In genomic region chrX:145090964-145091363, GRCm38 (mm10) we compare ENCODE assay signal across 29 mouse cellular contexts.
"Had no signal": no experiment of that assay in that cellular context is flagged by ENCODE, and none has a peak within 500 bp of the region (broad histone marks: within the 10 kb centered on the region; RNA-seq: fewer than 3 reads in every experiment).

No protein-coding gene starts in this region.

- H3K27me3 ChIP-seq: embryonic facial prominence, embryonic 12.5 days; embryonic facial prominence, embryonic 13.5 days; embryonic facial prominence, embryonic 15.5 days; forebrain, embryonic 12.5 days; forebrain, embryonic 13.5 days; forebrain, embryonic 15.5 days had no signal

- DNase-seq: cerebellum, adult 2 months; cerebellum, adult 8-10 months; cerebellum, adult 9-10 months; cerebellum, adult 9-11 months; cerebellum, postnatal 10 days; cerebellum, postnatal 14 days; cerebellum, postnatal 25 days; cerebellum, postnatal 36 days; embryo, embryonic 11 days; forebrain, postnatal 0 days; gastrocnemius, adult 2 months; gastrocnemius, postnatal 10 days; gastrocnemius, postnatal 14 days; gastrocnemius, postnatal 25 days; gastrocnemius, postnatal 36 days; heart, adult 11 months; heart, adult 18-20 months; heart, adult 2 months had no signal

- H3K36me3 ChIP-seq: embryonic facial prominence, embryonic 10.5 days; embryonic facial prominence, embryonic 12.5 days; embryonic facial prominence, embryonic 13.5 days; embryonic facial prominence, embryonic 15.5 days; forebrain, embryonic 10.5 days; forebrain, embryonic 12.5 days; forebrain, embryonic 15.5 days had no signal

- H3K9me3 ChIP-seq: embryonic facial prominence, embryonic 10.5 days; embryonic facial prominence, embryonic 12.5 days; embryonic facial prominence, embryonic 13.5 days; embryonic facial prominence, embryonic 15.5 days; forebrain, embryonic 10.5 days; forebrain, embryonic 12.5 days; forebrain, embryonic 13.5 days; forebrain, embryonic 15.5 days had no signal

- H3K4me1 ChIP-seq: embryonic facial prominence, embryonic 10.5 days; embryonic facial prominence, embryonic 12.5 days; embryonic facial prominence, embryonic 13.5 days; embryonic facial prominence, embryonic 15.5 days; forebrain, embryonic 10.5 days; forebrain, embryonic 12.5 days; forebrain, embryonic 13.5 days; forebrain, embryonic 15.5 days had no signal

- H3K27ac ChIP-seq: embryonic facial prominence, embryonic 10.5 days; embryonic facial prominence, embryonic 12.5 days; embryonic facial prominence, embryonic 13.5 days; embryonic facial prominence, embryonic 15.5 days; forebrain, embryonic 10.5 days; forebrain, embryonic 12.5 days; forebrain, embryonic 13.5 days; forebrain, embryonic 15.5 days; gastrocnemius, adult 2 months; heart, adult 2 months had no signal

- ATAC-seq: forebrain, embryonic 13.5 days; forebrain, embryonic 14.5 days; forebrain, embryonic 15.5 days; forebrain, embryonic 16.5 days; forebrain, postnatal 0 days had no signal

- H3K4me2 ChIP-seq: embryonic facial prominence, embryonic 12.5 days; embryonic facial prominence, embryonic 13.5 days; embryonic facial prominence, embryonic 15.5 days; forebrain, embryonic 12.5 days; forebrain, embryonic 13.5 days; forebrain, embryonic 15.5 days had no signal

- H3K9ac ChIP-seq: embryonic facial prominence, embryonic 12.5 days; embryonic facial prominence, embryonic 13.5 days; embryonic facial prominence, embryonic 15.5 days; forebrain, embryonic 12.5 days; forebrain, embryonic 13.5 days; forebrain, embryonic 15.5 days; forebrain, postnatal 0 days had no signal

- H3K4me3 ChIP-seq: embryonic facial prominence, embryonic 10.5 days; embryonic facial prominence, embryonic 12.5 days; embryonic facial prominence, embryonic 13.5 days; embryonic facial prominence, embryonic 15.5 days; erythroblast, embryonic 14.5 days; forebrain, embryonic 10.5 days; forebrain, embryonic 12.5 days; forebrain, embryonic 13.5 days; forebrain, embryonic 15.5 days; gastrocnemius, adult 2 months; heart, adult 2 months had no signal
